Comparison of ENCODE assay signal across 9 mouse cellular contexts in the genomic region with DNA sequence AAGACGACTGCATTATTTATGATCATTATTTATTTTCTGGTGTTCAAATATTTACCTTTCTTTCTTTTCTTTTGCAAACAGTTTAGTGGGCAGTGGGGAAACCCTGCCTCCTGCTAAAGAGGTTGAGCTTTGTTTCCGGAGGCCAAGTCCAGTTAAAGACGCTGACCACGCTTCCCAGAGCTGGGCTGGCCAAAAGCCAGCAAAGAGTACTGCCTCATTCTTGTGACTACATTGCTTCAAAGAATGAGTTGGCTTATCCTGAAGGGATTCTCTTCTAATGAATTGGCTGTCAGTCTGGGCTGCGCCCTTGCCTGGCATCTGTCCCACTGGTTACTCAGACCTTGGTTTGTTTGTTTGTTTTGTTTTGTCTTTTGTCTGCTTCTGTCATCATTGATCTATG.
DNase-seq lines count a peak whose midpoint lies in the region; ATAC-seq lines count a peak whose summit lies in the region.
"Had no signal": no experiment of that assay in that cellular context is flagged by ENCODE, and none has a peak within 500 bp of the region (broad histone marks: within the 10 kb centered on the region; RNA-seq: fewer than 3 reads in every experiment).

No protein-coding gene starts in this region.

- ATAC-seq in forebrain, embryonic 13.5 days, result peak; percentile 54; the same call in 1 of the 2 replicates
- ATAC-seq in forebrain, embryonic 16.5 days, result no peak
- no peak for ATAC-seq in heart, embryonic 15.5 days (replicated peaks; ENCODE audit: insufficient number of reproducible peaks, insufficient read depth, low FRiP score, low read depth)
- ATAC-seq in monocyte, adult 5-6 weeks (replicated peaks; ENCODE audit: insufficient number of reproducible peaks, low FRiP score, low TSS enrichment, poor library complexity, severe bottlenecking), result no peak

- no peak overlapping the region for H3K9ac ChIP-seq in forebrain, embryonic 13.5 days
- H3K9ac ChIP-seq in forebrain, embryonic 16.5 days (replicated peaks; ENCODE audit: low read depth, low read length), result no peak overlapping the region
- H3K9ac ChIP-seq in heart, embryonic 15.5 days, result no peak overlapping the region

- H3K27me3 ChIP-seq in forebrain, embryonic 13.5 days, result peaks cover 16% of the 10 kb centered on the region
- no peaks in the 10 kb centered on the region for H3K27me3 ChIP-seq in forebrain, embryonic 16.5 days (replicated peaks; ENCODE audit: control insufficient read depth, insufficient read depth, low read length)
- no peaks in the 10 kb centered on the region for H3K27me3 ChIP-seq in heart, embryonic 15.5 days
- H3K27me3 ChIP-seq: CH12.LX had no signal

- H3K4me2 ChIP-seq in forebrain, embryonic 13.5 days, result peak overlapping the region; percentile 2; the same call in 1 of the 2 replicates
- no peak overlapping the region for H3K4me2 ChIP-seq in forebrain, embryonic 16.5 days (ENCODE audit: low read length)
- no peak overlapping the region for H3K4me2 ChIP-seq in heart, embryonic 15.5 days

- DNase-seq in right cerebral cortex, adult 18-20 months, result peak; percentile 21
- no peak for DNase-seq in right cerebral cortex, postnatal 25 days
- DNase-seq in layer of hippocampus, postnatal 14 days (ENCODE audit: low spot score in 2 of 2), result peak; percentile 28 to 49
- DNase-seq in right cerebral cortex, adult 2 months (ENCODE audit: low spot score in 2 of 2), result peak; percentile 8 to 44

- H3K36me3 ChIP-seq in forebrain, embryonic 13.5 days (ENCODE audit: poor library complexity, severe bottlenecking), result no peaks in the 10 kb centered on the region
- H3K36me3 ChIP-seq in forebrain, embryonic 16.5 days (ENCODE audit: control insufficient read depth, insufficient read depth), result no peaks in the 10 kb centered on the region
- no peaks in the 10 kb centered on the region for H3K36me3 ChIP-seq in heart, embryonic 15.5 days

- no peak overlapping the region for H3K4me3 ChIP-seq in forebrain, embryonic 13.5 days
- no peak overlapping the region for H3K4me3 ChIP-seq in forebrain, embryonic 16.5 days (replicated peaks; ENCODE audit: low read length)
- H3K4me3 ChIP-seq in heart, embryonic 15.5 days, result no peak overlapping the region

- H3K27ac ChIP-seq in forebrain, embryonic 13.5 days, result 0 out of 2 replicates have a peak overlapping the region, but pooled peaks have one; percentile 31
- H3K27ac ChIP-seq in forebrain, embryonic 16.5 days (ENCODE audit: low read length), result no peak overlapping the region
- 0 out of 2 replicates have a peak overlapping the region, but pooled peaks have one; percentile 0 for H3K27ac ChIP-seq in heart, embryonic 15.5 days

- H3K9me3 ChIP-seq in forebrain, embryonic 13.5 days (replicated peaks), result no peaks in the 10 kb centered on the region
- no peaks in the 10 kb centered on the region for H3K9me3 ChIP-seq in forebrain, embryonic 16.5 days (ENCODE audit: control insufficient read depth, low read length)
- no peaks in the 10 kb centered on the region for H3K9me3 ChIP-seq in heart, embryonic 15.5 days (replicated peaks)

- peaks cover 31% of the 10 kb centered on the region for H3K4me1 ChIP-seq in forebrain, embryonic 13.5 days
- peaks cover 17% of the 10 kb centered on the region for H3K4me1 ChIP-seq in forebrain, embryonic 16.5 days (replicated peaks; ENCODE audit: control insufficient read depth, insufficient read depth, low read length)
- H3K4me1 ChIP-seq in heart, embryonic 15.5 days (replicated peaks), result peaks cover 24% of the 10 kb centered on the region

- 28% methylated on average over 5 of the region's 5 CpGs for WGBS in forebrain, embryonic 13.5 days
- WGBS in forebrain, embryonic 16.5 days, result 18% methylated on average over 5 of the region's 5 CpGs
- 25% methylated on average over 5 of the region's 5 CpGs for WGBS in heart, embryonic 15.5 days
